Mouse (Mus musculus): Measurements from ENCODE around the gene T2.

T2 gene

DNA sequence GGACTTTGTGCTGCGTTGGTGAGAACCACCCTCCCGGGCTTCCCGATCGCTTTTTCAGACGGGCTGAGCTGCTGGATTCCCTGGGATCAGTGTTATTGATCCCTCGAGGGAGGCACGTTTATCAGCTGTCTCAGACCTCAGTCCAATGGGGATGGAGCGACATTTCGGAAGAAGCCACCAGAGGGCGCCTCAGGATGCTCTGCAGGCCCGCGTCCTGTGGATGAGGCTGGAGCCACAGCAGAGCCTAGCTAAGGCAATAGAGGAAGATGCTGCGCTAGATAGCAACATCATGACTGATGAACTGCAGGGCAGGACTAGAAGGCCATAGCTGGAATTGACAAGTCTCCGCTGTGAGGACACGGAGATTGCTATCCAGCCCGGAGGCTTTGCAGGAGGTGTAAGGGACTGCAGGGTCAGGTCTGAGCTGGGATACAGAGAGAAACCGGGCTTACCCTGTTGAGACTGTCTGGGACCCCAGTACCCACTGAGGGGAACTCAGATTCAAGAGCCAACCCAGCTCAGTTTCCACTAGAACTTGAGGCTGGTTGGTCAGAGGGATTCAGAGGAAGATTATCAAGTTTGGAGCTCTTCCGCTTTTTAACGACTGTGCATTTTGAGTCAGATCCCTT, 113.0 kb downstream of the T2 start:
- in situ Hi-C loops (cut with MseI, MboI), result loop anchor here (5.0 to 10.0 kb wide), 2 partner anchors 66 to 123 kb away; no protein-coding TSS in a partner anchor

Data from mouse trophoblast stem cell (cell line).